Comparison of ENCODE assay signal across 17 mouse cellular contexts in genomic region chr6:31899055-31899454, GRCm38 (mm10).
DNase-seq lines count a peak whose midpoint lies in the region; ATAC-seq and TF ChIP-seq lines count a peak whose summit lies in the region.
"Had no signal": no experiment of that assay in that cellular context is flagged by ENCODE, and none has a peak within 500 bp of the region (broad histone marks: within the 10 kb centered on the region; RNA-seq: fewer than 3 reads in every experiment).

No protein-coding gene starts in this region.

- no peak overlapping the region for H3K4me2 ChIP-seq in forebrain, embryonic 14.5 days (ENCODE audit: low read length)
- H3K4me2 ChIP-seq in forebrain, embryonic 12.5 days: no peak overlapping the region
- no peak overlapping the region for H3K4me2 ChIP-seq in midbrain, postnatal 0 days (ENCODE audit: low read depth, low read length, poor library complexity, severe bottlenecking)
- H3K4me2 ChIP-seq in midbrain, embryonic 11.5 days: no peak overlapping the region
- H3K4me2 ChIP-seq: heart, embryonic 13.5 days; liver, embryonic 11.5 days; midbrain, embryonic 15.5 days; neural tube, embryonic 13.5 days had no signal

- H3K4me1 ChIP-seq in forebrain, embryonic 14.5 days (ENCODE audit: control insufficient read depth, insufficient read depth, low read length): no peaks in the 10 kb centered on the region
- peaks cover 4% of the 10 kb centered on the region; the same call in 1 of the 2 replicates for H3K4me1 ChIP-seq in forebrain, embryonic 12.5 days
- H3K4me1 ChIP-seq in midbrain, postnatal 0 days (ENCODE audit: insufficient read depth, low read length): no peaks in the 10 kb centered on the region
- no peaks in the 10 kb centered on the region for H3K4me1 ChIP-seq in midbrain, embryonic 11.5 days (ENCODE audit: control insufficient read depth, insufficient read depth, low read length)
- H3K4me1 ChIP-seq: heart, embryonic 13.5 days; midbrain, embryonic 15.5 days had no signal

- no peaks in the 10 kb centered on the region for H3K36me3 ChIP-seq in forebrain, embryonic 14.5 days (ENCODE audit: control insufficient read depth, insufficient read depth, low read length)
- H3K36me3 ChIP-seq in forebrain, embryonic 12.5 days (replicated peaks): no peaks in the 10 kb centered on the region
- no peaks in the 10 kb centered on the region for H3K36me3 ChIP-seq in midbrain, postnatal 0 days (ENCODE audit: insufficient read depth, low read length)
- H3K36me3 ChIP-seq in midbrain, embryonic 11.5 days (ENCODE audit: control insufficient read depth, insufficient read depth, low read length): no peaks in the 10 kb centered on the region
- H3K36me3 ChIP-seq: heart, embryonic 13.5 days; hindbrain, embryonic 10.5 days; midbrain, embryonic 15.5 days; neural tube, embryonic 13.5 days had no signal

- no peak for ATAC-seq in forebrain, embryonic 14.5 days
- ATAC-seq in forebrain, embryonic 12.5 days (ENCODE audit: low FRiP score): no peak
- no peak for ATAC-seq in midbrain, postnatal 0 days (ENCODE audit: low FRiP score)
- no peak for ATAC-seq in midbrain, embryonic 11.5 days (ENCODE audit: low FRiP score)
- ATAC-seq: midbrain, embryonic 15.5 days had no signal

- H3K27me3 ChIP-seq in forebrain, embryonic 14.5 days (replicated peaks; ENCODE audit: control insufficient read depth, insufficient read depth, low read length): no peaks in the 10 kb centered on the region
- peaks cover 15% of the 10 kb centered on the region; the same call in 1 of the 2 replicates for H3K27me3 ChIP-seq in forebrain, embryonic 12.5 days
- H3K27me3 ChIP-seq in midbrain, postnatal 0 days (ENCODE audit: insufficient read depth, low read length): no peaks in the 10 kb centered on the region
- no peaks in the 10 kb centered on the region for H3K27me3 ChIP-seq in midbrain, embryonic 11.5 days (ENCODE audit: control insufficient read depth, insufficient read depth, low read length)
- H3K27me3 ChIP-seq: heart, embryonic 13.5 days; midbrain, embryonic 15.5 days; neural tube, embryonic 13.5 days had no signal

- no peak overlapping the region for H3K27ac ChIP-seq in forebrain, embryonic 14.5 days (ENCODE audit: low read depth, low read length)
- no peak overlapping the region for H3K27ac ChIP-seq in forebrain, embryonic 12.5 days
- no peak overlapping the region for H3K27ac ChIP-seq in midbrain, postnatal 0 days (ENCODE audit: low read depth, low read length)
- no peak overlapping the region for H3K27ac ChIP-seq in midbrain, embryonic 11.5 days (ENCODE audit: low read depth, low read length)
- H3K27ac ChIP-seq in layer of hippocampus, adult 2 months: peak overlapping the region; percentile 53; the same call in 1 of the 2 replicates
- H3K27ac ChIP-seq: heart, embryonic 13.5 days; hindbrain, embryonic 10.5 days; left cerebral cortex, adult 2 months; midbrain, embryonic 15.5 days; neural tube, embryonic 13.5 days had no signal

- no peak for TF ChIP-seq CTCF in midbrain, postnatal 0 days (IDR thresholded peaks at IDR 0.05)
- TF ChIP-seq CTCF in layer of hippocampus, adult 2 months (conservative IDR thresholded peaks at IDR 0.05): no peak

- 47% methylated on average over 3 of the region's 3 CpGs for WGBS in forebrain, embryonic 14.5 days
- WGBS in forebrain, embryonic 12.5 days: 58% methylated on average over 3 of the region's 3 CpGs
- WGBS in midbrain, postnatal 0 days: 54% methylated on average over 3 of the region's 3 CpGs
- WGBS in midbrain, embryonic 11.5 days: 71% methylated on average over 3 of the region's 3 CpGs

- no peaks in the 10 kb centered on the region for H3K9me3 ChIP-seq in forebrain, embryonic 14.5 days (replicated peaks; ENCODE audit: control insufficient read depth, low read length)
- H3K9me3 ChIP-seq in forebrain, embryonic 12.5 days: no peaks in the 10 kb centered on the region
- no peaks in the 10 kb centered on the region for H3K9me3 ChIP-seq in midbrain, postnatal 0 days (ENCODE audit: low read length)
- no peaks in the 10 kb centered on the region for H3K9me3 ChIP-seq in midbrain, embryonic 11.5 days (ENCODE audit: control insufficient read depth, low read length)
- H3K9me3 ChIP-seq: heart, embryonic 13.5 days; hindbrain, embryonic 10.5 days; midbrain, embryonic 15.5 days; neural tube, embryonic 13.5 days had no signal

- no peak overlapping the region for H3K9ac ChIP-seq in forebrain, embryonic 14.5 days (ENCODE audit: low read length)
- H3K9ac ChIP-seq in forebrain, embryonic 12.5 days: no peak overlapping the region
- no peak overlapping the region for H3K9ac ChIP-seq in midbrain, postnatal 0 days (replicated peaks; ENCODE audit: low read length, poor library complexity, severe bottlenecking)
- H3K9ac ChIP-seq in midbrain, embryonic 11.5 days (ENCODE audit: low read length): no peak overlapping the region
- H3K9ac ChIP-seq: heart, embryonic 13.5 days; midbrain, embryonic 15.5 days; neural tube, embryonic 13.5 days had no signal

- no peak overlapping the region for H3K4me3 ChIP-seq in forebrain, embryonic 14.5 days (ENCODE audit: low read depth, low read length)
- no peak overlapping the region for H3K4me3 ChIP-seq in forebrain, embryonic 12.5 days (replicated peaks)
- H3K4me3 ChIP-seq in midbrain, postnatal 0 days (ENCODE audit: low read depth, low read length): no peak overlapping the region
- H3K4me3 ChIP-seq in midbrain, embryonic 11.5 days (ENCODE audit: low read depth, low read length): no peak overlapping the region
- no peak overlapping the region for H3K4me3 ChIP-seq in layer of hippocampus, adult 2 months
- H3K4me3 ChIP-seq: heart, embryonic 13.5 days; hindbrain, embryonic 10.5 days; left cerebral cortex, adult 2 months; midbrain, embryonic 15.5 days; neural tube, embryonic 13.5 days had no signal

- peak; percentile 25 for DNase-seq in forebrain, embryonic 14.5 days (ENCODE audit: low spot score)
- peak; percentile 59 for DNase-seq in midbrain, postnatal 0 days (ENCODE audit: low spot score)
- DNase-seq in midbrain, embryonic 11.5 days (ENCODE audit: low spot score, missing footprints): no peak
- peak; percentile 56 to 65 for DNase-seq in layer of hippocampus, adult 2 months (ENCODE audit: low spot score in 2 of 2)
- peak; percentile 24 to 35 for DNase-seq in right cerebral cortex, postnatal 36 days (ENCODE audit: low spot score in 2 of 2)
- DNase-seq in adrenal gland, adult 2 months: no peak
- no peak for DNase-seq in kidney, postnatal 25 days
- DNase-seq: kidney, adult 8-10 months; lung, postnatal 4 days; thymus, postnatal 14 days had no signal

Comparison
In these comparisons a context has a peak if more than half of its experiments do, and no peak if none do; other contexts are left out.
1. DNase-seq: peak in forebrain, embryonic 14.5 days (single experiment), midbrain, postnatal 0 days (single experiment), layer of hippocampus, adult 2 months (2 of 2) and right cerebral cortex, postnatal 36 days (2 of 2); none in midbrain, embryonic 11.5 days (single experiment), adrenal gland, adult 2 months (single experiment) and kidney, postnatal 25 days (0 of 2).